Mouse (Mus musculus) megakaryocyte, embryonic 14.5 days (primary cell): ENCODE data around the gene Lrrn3.

ENCODE experiments used
- FLI1 ChIP-seq: IDR thresholded peaks from 2 replicates; pipeline ENCODE4 v1.6.1; 2012; ENCODE audit warnings: low read length, inconsistent platforms, mixed read lengths
- GATA1 ChIP-seq: IDR thresholded peaks from 3 replicates; pipeline ENCODE4 v1.6.1; 2012; ENCODE audit warnings: mixed read lengths, low read length, inconsistent platforms, borderline replicate concordance

- TF ChIP-seq GATA1 (no peak), FLI1 (no peak)
Measured at GRCm38 (mm10) chr12:41438446-41438845, 47.8 kb downstream of the Lrrn3 start.
